Mouse (Mus musculus): ENCODE measurements around the gene Plxna4.
A peak's percentile ranks its signal among the peaks of the same experiment; 100 is the strongest.

Gene Plxna4

DNA sequence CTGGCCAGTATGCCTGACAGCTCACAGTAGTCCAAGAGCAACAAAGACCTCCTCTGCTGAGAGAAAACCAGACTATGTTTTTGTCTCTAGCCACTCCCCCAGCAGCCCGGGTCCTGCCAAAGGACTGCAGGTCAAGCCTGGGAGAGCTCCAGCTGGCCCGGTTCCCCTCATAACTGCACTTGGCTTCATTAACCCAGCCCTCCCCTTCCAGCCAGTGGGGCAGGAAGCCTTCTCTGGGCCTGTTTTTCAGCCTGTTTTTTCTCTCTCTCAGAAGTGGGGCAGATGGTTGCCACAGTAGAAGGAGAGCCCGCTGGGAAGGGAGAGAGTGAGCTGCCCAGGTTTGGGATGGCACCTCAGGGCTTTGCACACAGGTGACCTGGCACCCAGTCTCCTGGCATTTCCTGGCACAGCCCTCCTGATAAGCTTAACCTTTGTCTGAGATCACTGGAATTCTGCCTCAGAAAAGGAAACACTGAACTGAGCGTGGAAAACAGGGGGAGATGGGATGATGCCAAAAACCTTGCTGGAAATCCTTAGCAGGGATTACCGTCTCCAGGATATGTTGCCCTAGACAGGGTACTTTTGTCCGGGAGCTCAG lies 190.8 kb downstream of the Plxna4 start:
- peak; percentile 97 for DNase-seq

DNA sequence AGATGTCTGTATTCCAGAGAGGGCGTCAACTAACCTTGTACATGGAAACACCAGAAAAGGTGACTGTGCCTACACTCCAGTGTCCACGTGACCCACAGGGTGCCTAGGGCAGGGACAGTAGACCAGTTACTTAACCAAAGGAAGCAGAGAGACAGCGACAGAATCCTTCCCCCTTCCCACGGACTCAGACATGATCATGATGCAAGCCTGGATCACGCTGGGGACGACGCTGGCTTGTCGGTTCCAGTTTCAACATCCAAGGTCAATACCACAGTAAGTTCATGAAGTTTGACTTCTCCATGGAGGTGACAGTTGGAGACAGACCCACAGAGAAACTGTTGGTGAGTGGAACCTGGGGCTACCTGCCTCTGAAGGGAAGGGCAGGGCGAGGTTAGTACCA lies 192.6 kb downstream of the Plxna4 start:
- DNase-seq = no peak

- no peak for DNase-seq
Measured at GRCm38 (mm10) chr6:32392262-32392661, 195.7 kb downstream of the Plxna4 start.

GRCm38 (mm10) chr6:32388276-32388675 lies 199.7 kb downstream of the Plxna4 start:
- peak; percentile 88 for DNase-seq

DNA sequence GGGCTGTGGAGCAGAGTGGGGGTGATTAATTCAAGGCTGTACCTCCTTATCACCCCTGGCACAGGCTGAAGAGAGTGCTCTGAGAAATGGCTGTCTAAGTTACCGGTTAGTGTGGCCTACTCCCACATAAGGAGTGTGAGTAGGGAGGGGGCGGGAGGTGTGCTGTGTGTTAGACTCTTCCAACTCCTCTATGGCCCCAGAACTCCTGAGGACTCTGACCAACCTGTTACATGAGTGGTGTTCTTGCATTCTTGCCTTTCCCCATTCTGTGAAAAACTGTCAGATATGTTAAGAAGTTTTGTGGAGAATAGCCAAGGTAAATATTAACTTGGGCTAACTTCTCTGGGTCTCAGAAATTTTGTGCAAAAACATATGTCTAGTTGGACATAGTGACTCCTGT lies 201.1 kb downstream of the Plxna4 start:
- no peak for DNase-seq

DNA sequence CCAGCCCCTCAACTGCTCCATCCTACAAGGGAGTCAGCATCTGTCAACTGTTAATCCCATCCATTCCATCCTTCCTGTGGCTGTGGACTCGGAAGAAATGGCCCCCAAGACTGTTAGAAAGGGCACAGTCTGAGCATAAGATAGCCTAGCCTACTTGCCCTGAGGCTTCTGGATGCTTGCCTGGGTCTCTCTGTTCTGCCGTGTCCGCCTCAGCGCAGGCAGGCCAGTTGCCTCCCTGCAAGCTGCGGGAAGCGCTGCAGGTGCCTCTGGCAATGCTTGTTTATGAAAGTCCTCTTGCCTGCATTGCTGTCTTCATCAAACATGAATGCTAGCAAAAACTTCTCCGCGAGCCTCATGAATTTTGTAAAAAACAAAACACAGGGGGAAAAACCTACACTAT lies 203.1 kb downstream of the Plxna4 start:
- no peak for DNase-seq

DNA sequence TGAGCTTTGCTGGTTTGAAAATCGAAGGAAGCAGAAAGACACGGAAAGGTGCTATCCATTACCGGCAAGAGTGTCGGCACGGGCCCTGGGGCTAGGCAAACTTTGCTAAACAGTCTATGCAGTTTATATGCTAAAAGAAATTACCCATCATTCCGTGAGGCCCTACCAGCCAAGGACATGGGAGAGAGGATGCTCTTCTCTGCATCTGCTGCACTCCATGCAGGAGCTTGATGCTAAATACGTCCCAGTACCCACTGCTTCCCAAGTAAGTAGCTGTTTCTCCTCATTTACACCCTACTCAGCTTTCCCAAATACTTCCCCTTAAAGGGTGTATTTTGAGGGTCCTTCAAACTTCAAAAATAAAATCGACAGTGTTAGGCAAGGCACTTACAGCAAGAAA lies 203.6 kb downstream of the Plxna4 start:
- no peak for DNase-seq

GRCm38 (mm10) chr6:32381516-32381915 lies 206.5 kb downstream of the Plxna4 start:
- no peak for DNase-seq

GRCm38 (mm10) chr6:32377181-32377580 lies 210.8 kb downstream of the Plxna4 start:
- peak; percentile 89 for DNase-seq

DNA sequence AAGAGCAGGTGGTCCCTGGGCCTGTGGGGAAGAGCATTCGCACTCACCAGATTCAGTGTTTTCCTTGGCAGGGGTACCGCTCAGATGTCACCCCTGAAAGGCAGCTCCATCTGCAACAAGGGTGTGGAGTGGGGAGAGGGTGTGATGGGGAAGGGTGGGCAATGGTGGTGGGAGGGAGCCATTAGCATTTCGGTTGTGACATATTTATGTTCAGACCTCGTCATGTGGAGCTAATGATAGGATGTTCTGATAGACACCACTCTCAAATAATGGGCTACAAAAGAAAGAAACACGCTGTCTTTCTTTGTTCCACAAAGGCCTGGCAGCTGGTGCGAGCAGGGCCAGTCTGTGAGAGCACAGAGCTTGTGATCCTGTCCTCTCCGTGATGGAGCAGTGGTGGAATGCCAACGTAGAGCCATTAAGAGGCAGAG lies 214.0 kb downstream of the Plxna4 start:
- no peak for DNase-seq

- no peak for DNase-seq
Measured at GRCm38 (mm10) chr6:32369092-32369491, 218.9 kb downstream of the Plxna4 start.

DNA sequence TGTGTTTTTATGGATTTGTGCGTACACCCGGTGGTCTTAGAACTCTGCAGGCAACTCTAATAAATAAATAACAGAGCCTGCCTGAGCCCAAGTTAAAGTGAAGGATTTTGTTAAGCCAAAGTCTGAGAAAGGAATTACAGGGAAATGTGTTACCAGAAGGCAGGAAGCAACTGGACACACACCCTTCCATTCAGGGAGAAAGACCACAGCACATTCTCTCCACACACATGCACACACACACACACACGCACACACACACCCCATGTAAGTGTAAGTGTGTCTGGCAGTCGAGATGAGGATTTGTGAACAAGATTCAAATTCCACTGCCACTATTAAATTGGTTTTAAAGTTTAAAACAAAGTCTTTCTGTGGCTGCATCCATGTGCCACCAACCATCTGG lies 219.6 kb downstream of the Plxna4 start:
- DNase-seq = no peak

- DNase-seq = no peak
Measured at GRCm38 (mm10) chr6:32364933-32365332, 223.1 kb downstream of the Plxna4 start.

DNA sequence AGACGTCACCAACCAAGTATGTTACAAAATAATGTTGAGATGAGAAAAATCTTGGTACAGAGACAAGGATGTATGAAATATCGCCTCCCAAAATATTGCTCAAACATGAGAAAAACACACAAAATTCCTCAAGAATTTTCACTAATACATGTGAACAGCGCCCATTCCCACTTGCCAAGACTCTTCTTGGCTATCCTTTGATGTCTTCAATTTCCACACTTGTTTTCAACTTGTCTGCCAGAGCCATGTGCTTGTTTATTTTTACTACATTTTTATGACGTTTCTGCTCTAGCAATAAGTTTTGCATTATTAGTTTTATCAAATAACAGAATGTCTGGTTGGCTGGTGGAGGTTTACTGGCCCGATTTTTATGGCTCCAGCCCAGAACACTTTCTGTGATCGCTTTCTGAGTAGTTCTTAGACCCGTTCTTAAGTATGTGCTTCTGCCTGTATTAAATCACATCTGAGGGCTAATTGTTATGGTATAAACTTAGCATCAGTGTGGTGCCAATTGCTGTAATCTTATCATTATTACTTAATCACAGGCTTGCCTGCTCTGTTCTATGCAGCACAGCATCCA lies 224.4 kb downstream of the Plxna4 start:
- DNase-seq = no peak

DNA sequence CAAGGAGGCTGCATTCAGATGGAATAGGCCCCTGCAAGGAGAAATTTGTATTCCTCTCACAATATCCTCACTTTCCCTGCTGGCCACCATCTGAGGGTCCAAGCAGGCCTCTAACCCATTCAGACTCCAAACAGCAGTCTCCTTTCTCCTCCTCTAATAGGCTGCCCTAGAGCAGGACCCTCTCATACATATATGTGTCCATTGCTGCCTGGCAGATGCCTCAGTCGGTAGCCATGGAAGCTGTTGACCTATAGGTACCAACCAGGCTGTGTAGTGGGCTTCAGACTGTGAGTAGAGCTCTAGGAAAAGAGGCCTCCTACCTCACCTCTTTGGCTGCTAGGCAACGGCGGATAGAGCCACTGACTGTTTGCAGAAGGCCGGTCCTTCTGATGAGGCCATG lies 225.6 kb downstream of the Plxna4 start:
- no peak for DNase-seq

GRCm38 (mm10) chr6:32359675-32360074 lies 228.3 kb downstream of the Plxna4 start:
- no peak for DNase-seq

DNA sequence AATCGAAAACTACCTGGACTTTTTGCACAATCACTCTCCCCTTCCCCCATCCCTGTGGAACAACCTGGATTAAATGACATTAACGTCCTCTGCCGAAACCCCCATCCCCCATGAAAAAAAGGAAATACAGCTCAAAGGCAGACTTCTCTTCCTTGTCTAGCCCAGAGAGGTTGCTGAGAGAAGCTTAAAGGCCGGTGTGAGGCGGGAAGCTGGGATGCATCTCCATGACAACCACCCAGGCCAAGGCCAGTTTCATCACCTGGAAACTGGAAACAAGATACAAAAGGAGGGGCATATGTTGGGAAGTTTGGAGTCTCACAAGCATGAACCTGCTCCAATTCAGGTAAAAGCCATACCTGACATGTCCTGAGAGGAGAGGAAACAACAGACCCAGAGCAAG lies 230.5 kb downstream of the Plxna4 start:
- no peak for DNase-seq

- DNase-seq = peak; percentile 49
Measured at GRCm38 (mm10) chr6:32355559-32355958, 232.4 kb downstream of the Plxna4 start.

DNA sequence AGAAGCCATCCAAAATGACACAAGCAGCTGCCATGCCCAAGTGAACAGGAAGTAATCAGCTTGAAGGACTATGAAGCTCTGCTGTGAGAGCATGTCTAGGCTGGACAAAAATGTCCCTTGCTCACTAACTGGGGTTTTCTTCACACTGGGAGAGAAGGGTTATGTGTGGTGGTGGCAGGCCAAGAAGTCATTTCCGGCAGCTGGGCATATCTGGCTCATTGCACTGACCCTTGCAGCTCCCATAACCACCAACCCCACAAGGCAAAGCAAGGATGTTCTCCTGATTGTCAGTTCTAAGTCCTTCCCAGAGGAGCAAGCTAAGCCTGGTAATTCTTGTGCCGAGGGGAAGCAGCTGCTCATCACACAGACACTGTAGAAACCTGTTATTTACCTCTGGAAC lies 239.0 kb downstream of the Plxna4 start:
- DNase-seq = no peak

DNA sequence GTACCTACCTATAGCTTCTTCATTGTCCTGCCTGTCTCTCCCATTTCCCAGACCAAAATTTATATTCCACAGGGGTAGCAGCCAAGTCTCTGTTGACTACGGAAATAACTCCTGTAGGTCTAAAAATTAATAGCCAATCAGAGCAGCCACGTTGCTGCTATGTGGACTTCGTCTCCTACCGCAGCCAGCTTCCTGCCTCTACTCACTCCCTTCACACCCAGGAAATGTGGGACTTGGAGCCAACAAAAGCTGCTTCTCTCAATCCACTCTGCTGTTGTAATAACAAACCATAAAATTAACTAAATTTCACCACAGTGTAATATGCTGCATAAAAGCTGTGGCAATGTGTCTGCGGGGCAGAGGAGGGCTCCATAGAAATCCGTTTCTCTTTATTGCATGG lies 239.9 kb downstream of the Plxna4 start:
- no peak for DNase-seq

GRCm38 (mm10) chr6:32346015-32346414 lies 242.0 kb downstream of the Plxna4 start:
- no peak for DNase-seq

- no peak for DNase-seq
Measured at GRCm38 (mm10) chr6:32342727-32343126, 245.3 kb downstream of the Plxna4 start.

- no peak for DNase-seq
Measured at GRCm38 (mm10) chr6:32342272-32342671, 245.7 kb downstream of the Plxna4 start.

- no peak for DNase-seq
Measured at GRCm38 (mm10) chr6:32338416-32338943, 249.5 kb downstream of the Plxna4 start.

GRCm38 (mm10) chr6:32331281-32331680 lies 256.7 kb downstream of the Plxna4 start:
- DNase-seq = no peak

Measured in kidney, adult 9 months (tissue).